Mouse (Mus musculus): ENCODE data around the gene Cdkl5. TPM values are rescaled to one million over a fixed set of nuclear protein-coding genes. Genes with fewer than 3 reads are reported as not detected.

The Cdkl5 gene
- polyA plus RNA-seq, 1 experiment from 2014 or later = 4.7 TPM

DNA sequence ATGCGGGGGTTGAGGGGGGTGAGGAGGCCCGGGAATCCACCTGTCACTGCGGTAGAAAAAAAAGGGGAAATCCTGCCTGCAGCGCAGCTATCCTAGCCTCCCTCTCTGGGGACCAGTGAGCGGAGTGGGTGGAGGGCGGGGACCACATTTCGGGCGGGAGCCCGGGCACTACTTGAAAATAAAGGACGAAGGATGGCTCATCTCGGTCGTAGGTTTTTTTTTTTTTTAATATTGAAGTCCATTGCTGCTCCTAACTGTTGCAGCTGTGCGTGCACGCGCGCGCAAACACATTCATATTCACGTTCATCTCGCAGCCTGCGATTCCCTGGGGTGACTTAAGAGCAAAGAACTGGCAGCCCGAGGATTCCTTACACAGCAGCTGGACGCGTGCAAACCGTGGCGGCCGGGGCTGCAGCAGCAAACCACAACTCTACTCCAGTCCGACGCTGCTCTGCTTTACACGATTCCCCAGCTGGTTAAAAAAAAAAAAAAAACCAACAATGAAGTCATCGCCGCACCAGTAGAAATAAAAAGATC is 695 bp upstream of the Cdkl5 start:
- WGBS = 23% methylated on average over 31 of the region's 31 CpGs
- Histone ChIP-seq H3K4me1 (ENCODE audit: control insufficient read depth, insufficient read depth, low read length) (peaks cover 3% of the 10 kb centered on the region; the same call in 1 of the 2 replicates), H3K9me3 (replicated peaks; ENCODE audit: control insufficient read depth, low read length, poor library complexity, severe bottlenecking) (no peaks in the 10 kb centered on the region), H3K4me2 (ENCODE audit: low read length) (peak overlapping the region; percentile 48), H3K27me3 (ENCODE audit: control insufficient read depth, insufficient read depth, low read depth, low read length) (no peaks in the 10 kb centered on the region), H3K36me3 (ENCODE audit: control insufficient read depth, insufficient read depth, low read length) (no peaks in the 10 kb centered on the region), H3K9ac (ENCODE audit: low read depth, low read length) (peak overlapping the region; percentile 12; the same call in 1 of the 2 replicates), H3K27ac (ENCODE audit: low read length) (peak overlapping the region; percentile 85), H3K4me3 (ENCODE audit: low read depth, low read length) (peak overlapping the region; percentile 62)
- peak; percentile 59 for ATAC-seq

DNA sequence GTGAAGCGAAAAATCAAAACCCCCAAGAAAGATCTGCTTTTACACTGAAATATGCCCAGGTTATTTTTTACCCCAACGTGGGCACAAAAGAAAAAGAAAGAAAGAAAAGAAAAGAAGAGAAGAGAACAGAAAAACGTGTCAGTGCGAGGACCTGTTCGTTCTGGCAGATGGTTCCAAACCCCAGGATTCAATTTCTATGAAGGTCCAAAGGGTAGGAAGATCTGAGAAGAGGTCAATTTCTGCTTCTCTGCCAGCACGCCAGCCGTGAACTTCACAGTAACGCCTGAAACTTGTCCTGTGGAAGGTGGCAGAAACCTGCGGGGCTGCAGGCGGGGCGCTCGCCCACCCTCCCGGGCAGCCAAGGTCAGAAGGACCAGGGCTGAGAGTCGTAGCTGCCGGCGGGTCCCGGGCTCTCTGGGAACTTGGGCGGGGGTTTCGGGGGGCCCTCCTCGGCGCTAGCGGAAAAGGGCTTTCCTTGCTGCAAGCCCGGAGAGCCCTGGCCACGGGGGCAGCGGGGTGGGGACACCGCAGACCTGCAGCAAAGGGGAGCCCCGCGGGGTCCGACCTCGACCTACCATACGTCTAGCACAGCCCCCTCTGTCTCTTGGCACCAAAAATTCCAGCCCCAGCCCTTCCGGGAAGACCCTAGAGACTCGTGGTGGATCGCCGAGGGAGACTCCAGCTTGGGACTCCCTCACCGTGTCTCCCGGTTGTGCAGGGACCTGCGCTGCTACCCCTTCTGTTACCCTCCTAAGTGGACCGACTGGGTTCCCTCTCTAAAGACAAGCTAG is 560 bp downstream of the Cdkl5 start:
- H3K27ac ChIP-seq (ENCODE audit: low read length) = peak overlapping the region; percentile 80
- peaks cover 3% of the 10 kb centered on the region; the same call in 1 of the 2 replicates for H3K4me1 ChIP-seq (ENCODE audit: control insufficient read depth, insufficient read depth, low read length)
- no peaks in the 10 kb centered on the region for H3K9me3 ChIP-seq (replicated peaks; ENCODE audit: control insufficient read depth, low read length, poor library complexity, severe bottlenecking)
- peak overlapping the region; percentile 74 for H3K9ac ChIP-seq (ENCODE audit: low read depth, low read length)
- no peaks in the 10 kb centered on the region for H3K27me3 ChIP-seq (ENCODE audit: control insufficient read depth, insufficient read depth, low read depth, low read length)
- WGBS = 14% methylated on average over 34 of the region's 39 CpGs
- peak overlapping the region; percentile 62 for H3K4me3 ChIP-seq (ENCODE audit: low read depth, low read length)
- H3K36me3 ChIP-seq (ENCODE audit: control insufficient read depth, insufficient read depth, low read length) = no peaks in the 10 kb centered on the region
- ATAC-seq = no peak
- peak overlapping the region; percentile 52 for H3K4me2 ChIP-seq (ENCODE audit: low read length)

DNA sequence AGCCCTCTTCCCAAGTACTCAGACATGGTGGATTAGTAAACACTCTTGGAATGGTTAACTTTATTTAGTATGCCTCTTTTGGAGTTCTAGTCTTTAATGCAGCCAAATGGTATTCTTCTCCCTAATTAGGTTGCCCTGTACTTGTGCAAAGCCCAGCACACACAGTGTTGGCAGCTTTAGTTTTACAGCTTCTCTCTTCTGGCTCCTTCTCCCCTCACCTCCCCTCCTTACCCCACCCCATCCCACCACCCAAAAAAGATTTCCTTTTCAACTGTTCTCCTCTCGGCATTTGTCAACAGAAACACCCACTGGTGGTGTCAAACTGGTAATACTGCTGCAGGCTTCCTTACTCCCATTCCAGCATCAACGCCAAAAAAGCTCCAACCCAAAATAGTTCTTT is 1.8 kb downstream of the Cdkl5 start:
- H3K27ac ChIP-seq (ENCODE audit: low read length) = no peak overlapping the region
- no peaks in the 10 kb centered on the region for H3K27me3 ChIP-seq (ENCODE audit: control insufficient read depth, insufficient read depth, low read depth, low read length)
- H3K9me3 ChIP-seq (replicated peaks; ENCODE audit: control insufficient read depth, low read length, poor library complexity, severe bottlenecking) = no peaks in the 10 kb centered on the region
- peaks cover 3% of the 10 kb centered on the region; the same call in 1 of the 2 replicates for H3K4me1 ChIP-seq (ENCODE audit: control insufficient read depth, insufficient read depth, low read length)
- no peaks in the 10 kb centered on the region for H3K36me3 ChIP-seq (ENCODE audit: control insufficient read depth, insufficient read depth, low read length)
- 23% methylated on average over 2 of the region's 2 CpGs for WGBS
- 0 out of 2 replicates have a peak overlapping the region, but pooled peaks have one; percentile 44 for H3K9ac ChIP-seq (ENCODE audit: low read depth, low read length)
- ATAC-seq = no peak
- H3K4me3 ChIP-seq (ENCODE audit: low read depth, low read length) = peak overlapping the region; percentile 33
- H3K4me2 ChIP-seq (ENCODE audit: low read length) = peak overlapping the region; percentile 57

DNA sequence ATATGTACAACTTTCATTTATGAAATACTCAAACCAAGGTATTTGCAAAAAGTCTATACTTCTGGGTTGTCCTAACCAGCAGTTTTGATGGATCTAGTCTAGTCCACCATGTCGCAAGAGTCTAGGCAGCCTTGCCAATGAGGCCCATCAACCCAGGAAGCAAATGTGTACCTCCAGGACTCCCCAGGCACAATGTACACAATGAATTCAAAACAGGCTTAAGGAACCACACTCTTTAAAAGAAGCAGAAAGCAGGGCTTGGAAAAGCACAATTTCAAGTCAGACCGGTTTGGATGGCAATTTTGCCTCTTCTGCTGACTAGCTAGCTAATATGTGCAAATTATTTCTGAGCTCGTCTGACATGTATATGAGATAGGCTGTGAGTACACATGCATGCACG is 4.2 kb downstream of the Cdkl5 start:
- Histone ChIP-seq H3K27me3 (ENCODE audit: control insufficient read depth, insufficient read depth, low read depth, low read length) (no peaks in the 10 kb centered on the region), H3K4me1 (ENCODE audit: control insufficient read depth, insufficient read depth, low read length) (peaks cover 3% of the 10 kb centered on the region; the same call in 1 of the 2 replicates), H3K27ac (ENCODE audit: low read length) (no peak overlapping the region), H3K4me3 (ENCODE audit: low read depth, low read length) (no peak overlapping the region), H3K9ac (ENCODE audit: low read depth, low read length) (no peak overlapping the region), H3K9me3 (replicated peaks; ENCODE audit: control insufficient read depth, low read length, poor library complexity, severe bottlenecking) (no peaks in the 10 kb centered on the region), H3K36me3 (ENCODE audit: control insufficient read depth, insufficient read depth, low read length) (no peaks in the 10 kb centered on the region), H3K4me2 (ENCODE audit: low read length) (no peak overlapping the region)
- ATAC-seq = no peak
- 76% methylated on average over 4 of the region's 4 CpGs for WGBS

DNA sequence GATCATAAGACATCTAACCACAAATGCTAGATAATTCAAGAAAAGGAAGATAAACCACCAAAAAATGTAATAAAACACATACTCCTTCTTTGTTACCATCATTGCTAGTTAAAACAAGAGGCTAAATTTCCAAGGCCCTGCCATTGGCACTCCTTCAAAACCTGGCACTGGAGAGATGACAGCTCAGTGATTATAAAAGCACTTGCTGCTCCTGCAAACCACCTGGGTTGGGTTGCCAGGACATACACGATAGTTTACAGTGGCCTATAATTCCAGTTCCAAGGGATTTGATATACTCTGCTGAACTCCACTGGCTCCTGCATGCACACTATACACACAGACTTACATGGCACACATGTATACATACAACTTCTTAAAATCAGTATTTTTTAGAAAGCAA is 16.6 kb downstream of the Cdkl5 start:
- no peaks in the 10 kb centered on the region for H3K9me3 ChIP-seq (replicated peaks; ENCODE audit: control insufficient read depth, low read length, poor library complexity, severe bottlenecking)
- H3K4me3 ChIP-seq (ENCODE audit: low read depth, low read length) = no peak overlapping the region
- no peak overlapping the region for H3K9ac ChIP-seq (ENCODE audit: low read depth, low read length)
- no peaks in the 10 kb centered on the region for H3K36me3 ChIP-seq (ENCODE audit: control insufficient read depth, insufficient read depth, low read length)
- H3K4me1 ChIP-seq (ENCODE audit: control insufficient read depth, insufficient read depth, low read length) = no peaks in the 10 kb centered on the region
- H3K4me2 ChIP-seq (ENCODE audit: low read length) = no peak overlapping the region
- no peak overlapping the region for H3K27ac ChIP-seq (ENCODE audit: low read length)
- H3K27me3 ChIP-seq (ENCODE audit: control insufficient read depth, insufficient read depth, low read depth, low read length) = no peaks in the 10 kb centered on the region
- 81% methylated on average over 1 of the region's 1 CpGs for WGBS
- ATAC-seq = no peak

DNA sequence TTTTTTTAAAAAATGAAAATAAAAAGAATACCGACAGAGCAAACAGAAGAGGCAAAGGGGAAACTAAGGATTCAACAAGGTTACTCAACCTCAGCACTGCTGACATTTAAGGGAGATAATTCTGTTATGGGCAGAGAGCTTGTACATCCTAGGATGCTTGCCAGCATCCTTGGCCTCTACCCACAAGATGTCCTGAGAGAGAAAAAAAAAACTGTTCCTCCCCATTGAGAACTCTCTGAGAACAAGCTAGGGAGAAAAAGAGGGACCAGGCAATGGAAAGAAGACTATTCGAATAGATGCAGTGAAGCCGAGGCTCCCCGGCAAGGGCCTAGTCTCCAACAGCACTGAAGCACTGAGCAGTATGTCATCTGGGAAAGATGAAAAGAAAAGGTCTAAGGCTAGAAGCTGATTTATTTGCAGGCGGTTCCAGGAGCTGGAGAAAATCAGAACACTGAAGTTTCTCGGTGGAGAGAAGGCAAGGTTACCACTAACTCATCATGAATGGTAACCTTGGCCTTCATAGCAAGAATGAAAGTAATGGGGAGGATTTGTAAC is 22.4 kb downstream of the Cdkl5 start:
- H3K9ac ChIP-seq (ENCODE audit: low read depth, low read length) = no peak overlapping the region
- 92% methylated on average over 6 of the region's 6 CpGs for WGBS
- H3K9me3 ChIP-seq (replicated peaks; ENCODE audit: control insufficient read depth, low read length, poor library complexity, severe bottlenecking) = no peaks in the 10 kb centered on the region
- H3K36me3 ChIP-seq (ENCODE audit: control insufficient read depth, insufficient read depth, low read length) = no peaks in the 10 kb centered on the region
- H3K4me3 ChIP-seq (ENCODE audit: low read depth, low read length) = no peak overlapping the region
- H3K4me2 ChIP-seq (ENCODE audit: low read length) = no peak overlapping the region
- H3K27me3 ChIP-seq (ENCODE audit: control insufficient read depth, insufficient read depth, low read depth, low read length) = no peaks in the 10 kb centered on the region
- no peak for ATAC-seq
- no peak overlapping the region for H3K27ac ChIP-seq (ENCODE audit: low read length)
- H3K4me1 ChIP-seq (ENCODE audit: control insufficient read depth, insufficient read depth, low read length) = no peaks in the 10 kb centered on the region

DNA sequence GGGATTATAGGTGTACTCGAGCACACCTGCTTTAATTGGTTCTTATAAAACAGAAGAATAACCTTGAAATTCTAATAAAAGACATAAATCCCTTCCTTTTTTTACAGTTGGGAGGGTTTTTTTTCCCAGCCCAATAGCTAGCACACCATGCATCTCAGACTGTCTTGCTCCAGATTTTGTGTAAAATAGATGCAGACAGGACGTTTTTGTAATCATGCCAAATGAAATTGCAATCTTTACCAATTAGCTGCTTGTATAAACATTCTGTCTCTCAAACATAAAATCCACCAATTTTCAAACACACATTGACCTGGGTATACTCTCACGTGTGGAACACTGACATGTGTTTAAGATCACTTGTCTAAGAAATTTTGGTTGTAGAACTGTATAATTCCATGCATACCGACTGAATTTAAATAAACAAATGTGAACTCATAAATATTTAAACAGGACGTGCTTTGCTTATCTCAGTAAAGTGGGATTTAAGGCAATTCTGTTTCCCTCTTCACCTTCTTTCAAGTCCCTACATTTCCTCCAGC is 35.8 kb downstream of the Cdkl5 start:
- Histone ChIP-seq H3K9me3 (replicated peaks; ENCODE audit: control insufficient read depth, low read length, poor library complexity, severe bottlenecking) (no peaks in the 10 kb centered on the region), H3K9ac (ENCODE audit: low read depth, low read length) (no peak overlapping the region), H3K27me3 (ENCODE audit: control insufficient read depth, insufficient read depth, low read depth, low read length) (no peaks in the 10 kb centered on the region), H3K36me3 (ENCODE audit: control insufficient read depth, insufficient read depth, low read length) (no peaks in the 10 kb centered on the region), H3K27ac (ENCODE audit: low read length) (no peak overlapping the region), H3K4me3 (ENCODE audit: low read depth, low read length) (no peak overlapping the region), H3K4me1 (ENCODE audit: control insufficient read depth, insufficient read depth, low read length) (no peaks in the 10 kb centered on the region), H3K4me2 (ENCODE audit: low read length) (no peak overlapping the region)
- no peak for ATAC-seq
- WGBS = 58% methylated on average over 5 of the region's 5 CpGs

DNA sequence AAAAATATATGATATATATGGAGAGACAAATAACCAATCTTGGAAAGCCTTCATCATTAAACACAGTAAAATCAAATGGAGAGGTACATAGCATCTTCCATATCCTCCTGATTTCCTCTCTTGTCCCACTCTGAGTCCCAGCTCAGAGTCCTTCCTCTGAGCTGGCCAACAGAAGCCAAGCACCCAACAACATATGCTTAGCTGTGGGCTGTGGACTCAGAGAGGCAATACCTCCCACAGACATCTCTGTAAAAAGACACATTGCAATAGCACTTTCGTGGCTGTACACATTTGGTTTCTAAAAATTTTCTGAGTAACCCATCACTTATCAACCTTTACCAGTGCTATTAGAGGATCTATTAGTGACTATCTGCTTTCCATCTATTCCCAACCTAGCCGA is 44.9 kb downstream of the Cdkl5 start:
- Histone ChIP-seq H3K4me2 (ENCODE audit: low read length) (no peak overlapping the region), H3K4me3 (ENCODE audit: low read depth, low read length) (no peak overlapping the region), H3K27me3 (ENCODE audit: control insufficient read depth, insufficient read depth, low read depth, low read length) (no peaks in the 10 kb centered on the region; the same call in 1 of the 2 replicates), H3K9me3 (replicated peaks; ENCODE audit: control insufficient read depth, low read length, poor library complexity, severe bottlenecking) (no peaks in the 10 kb centered on the region), H3K27ac (ENCODE audit: low read length) (no peak overlapping the region), H3K36me3 (ENCODE audit: control insufficient read depth, insufficient read depth, low read length) (no peaks in the 10 kb centered on the region), H3K4me1 (ENCODE audit: control insufficient read depth, insufficient read depth, low read length) (no peaks in the 10 kb centered on the region), H3K9ac (ENCODE audit: low read depth, low read length) (no peak overlapping the region)
- no peak for ATAC-seq
- WGBS = 77% methylated on average over 2 of the region's 2 CpGs

DNA sequence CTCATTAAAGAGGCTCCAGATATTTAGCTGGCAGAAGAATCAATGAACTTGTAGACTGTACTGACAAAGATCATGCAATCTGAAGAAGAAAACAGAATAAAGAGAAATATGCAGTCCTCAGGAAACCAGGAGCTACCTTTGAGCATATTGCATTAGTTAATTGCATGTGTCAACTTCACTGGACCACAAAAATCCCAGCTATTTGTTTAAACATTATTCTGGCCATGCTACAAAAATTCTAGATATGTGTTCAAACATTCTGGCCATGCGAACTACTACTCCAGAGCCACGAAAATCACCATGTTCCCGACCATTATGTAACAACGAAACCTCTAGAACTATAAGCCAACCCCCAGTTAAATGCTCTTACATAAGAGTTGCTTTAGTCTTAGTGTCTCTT is 49.8 kb downstream of the Cdkl5 start:
- H3K4me1 ChIP-seq (ENCODE audit: control insufficient read depth, insufficient read depth, low read length) = no peaks in the 10 kb centered on the region
- 89% methylated on average over 4 of the region's 4 CpGs for WGBS
- no peak overlapping the region for H3K27ac ChIP-seq (ENCODE audit: low read length)
- H3K27me3 ChIP-seq (ENCODE audit: control insufficient read depth, insufficient read depth, low read depth, low read length) = peaks cover 2% of the 10 kb centered on the region
- no peaks in the 10 kb centered on the region for H3K9me3 ChIP-seq (replicated peaks; ENCODE audit: control insufficient read depth, low read length, poor library complexity, severe bottlenecking)
- no peak overlapping the region for H3K9ac ChIP-seq (ENCODE audit: low read depth, low read length)
- H3K36me3 ChIP-seq (ENCODE audit: control insufficient read depth, insufficient read depth, low read length) = no peaks in the 10 kb centered on the region
- no peak for ATAC-seq
- H3K4me2 ChIP-seq (ENCODE audit: low read length) = no peak overlapping the region
- H3K4me3 ChIP-seq (ENCODE audit: low read depth, low read length) = no peak overlapping the region
